Mouse (Mus musculus): ENCODE data around the gene Ptprr.

DNA sequence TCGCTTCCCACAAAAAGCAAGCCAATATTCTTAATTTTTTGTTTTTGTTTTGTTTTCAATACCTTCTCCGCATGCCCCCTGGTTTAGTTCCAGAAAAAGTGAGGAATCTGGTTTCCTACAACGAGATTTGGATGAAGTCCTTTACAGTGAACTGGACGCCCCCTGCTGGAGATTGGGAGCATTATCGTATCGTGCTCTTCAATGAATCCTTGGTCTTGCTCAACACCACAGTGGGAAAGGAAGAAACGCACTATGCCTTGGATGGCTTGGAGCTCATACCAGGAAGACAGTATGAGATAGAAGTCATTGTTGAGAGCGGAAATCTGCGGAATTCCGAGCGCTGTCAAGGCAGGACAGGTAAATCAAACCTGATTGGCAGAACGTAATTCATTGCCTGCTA lies 301.2 kb downstream of the Ptprr start:
- TF ChIP-seq POLR2A (IDR thresholded peaks at IDR 0.05; ENCODE audit: borderline replicate concordance, low read depth, low read length) = no peak
- no peak for TF ChIP-seq CTCF (IDR thresholded peaks at IDR 0.05; ENCODE audit: low read depth, low read length)
